Mouse (Mus musculus): ENCODE data around the gene Mast4.

GRCm38 (mm10) chr13:102886788-102887187, 447.5 kb downstream of the Mast4 start:
- TF ChIP-seq CTCF (IDR thresholded peaks at IDR 0.05; ENCODE audit: low read depth), result no peak
- no peak for TF ChIP-seq EP300 (IDR thresholded peaks at IDR 0.05; ENCODE audit: low read depth)

All from liver, embryonic 14.5 days (tissue).